Mouse (Mus musculus) midbrain, postnatal 0 days (tissue): ENCODE results near the gene Ifna4. TPM values are rescaled to one million over a fixed set of nuclear protein-coding genes. Genes with fewer than 3 reads are reported as not detected.

Experiments used
- ATAC-seq: fragments of 200-750 bp; cut with Nextera tagmentation; 2 replicates; pipeline ENCODE4 v1.8.0; 2017; ENCODE audit warnings: moderate number of reproducible peaks, mild to moderate bottlenecking, moderate TSS enrichment, moderate library complexity; ENCODE audit not compliant: low FRiP score
- DNase-seq: peaks from one replicate; pipeline ENCODE4 v3.0.0-alpha.2; 2015; ENCODE audit warnings: low spot score
- H3K27ac ChIP-seq: fragments of 300-500 bp; sonication (generic); 2 replicates; pipeline ENCODE4 v1.5.1; 2014; ENCODE audit warnings: low read depth, mild to moderate bottlenecking, low read length, mixed read lengths
- H3K27me3 ChIP-seq: fragments of 300-500 bp; sonication (generic); 2 replicates; pipeline ENCODE4 v1.6.1; 2014; ENCODE audit warnings: low read length, control low read depth, mixed read lengths; ENCODE audit not compliant: insufficient read depth
- H3K36me3 ChIP-seq: fragments of 300-500 bp; sonication (generic); 2 replicates; pipeline ENCODE4 v1.6.1; 2014; ENCODE audit warnings: low read length, control low read depth, mixed read lengths; ENCODE audit not compliant: insufficient read depth
- H3K4me1 ChIP-seq: fragments of 300-500 bp; sonication (generic); 2 replicates; pipeline ENCODE4 v1.6.1; 2014; ENCODE audit warnings: mild to moderate bottlenecking, control low read depth, antibody characterized with exemption, low read length, mixed read lengths; ENCODE audit not compliant: insufficient read depth
- H3K4me2 ChIP-seq: fragments of 300-500 bp; sonication (generic); 2 replicates; pipeline ENCODE4 v1.6.1; 2014; ENCODE audit warnings: low read depth, mild to moderate bottlenecking, low read length, mixed read lengths; ENCODE audit not compliant: poor library complexity, severe bottlenecking
- H3K4me3 ChIP-seq: fragments of 300-500 bp; sonication (generic); 2 replicates; pipeline ENCODE4 v1.5.1; 2014; ENCODE audit warnings: low read depth, mild to moderate bottlenecking, low read length, moderate library complexity
- H3K9ac ChIP-seq: fragments of 300-500 bp; sonication (generic); replicated peaks from 2 replicates; pipeline ENCODE4 v1.6.1; 2014; ENCODE audit warnings: mild to moderate bottlenecking, low read length, moderate library complexity, mixed read lengths; ENCODE audit not compliant: poor library complexity, severe bottlenecking
- H3K9me3 ChIP-seq: fragments of 300-500 bp; sonication (generic); 2 replicates; pipeline ENCODE4 v1.6.1; 2016; ENCODE audit warnings: low read length, control low read depth
- CTCF ChIP-seq: IDR thresholded peaks from 2 replicates; pipeline ENCODE4 v1.5.1; 2016; ENCODE audit warnings: antibody characterized with exemption, mild to moderate bottlenecking
- polyA plus RNA-seq: library from polyadenylated mRNA; unstranded; fragments of >200 nt; fragmentation: Nextera tagmentation; extraction: Ambion mirVana; gene quantifications from 2 replicates; pipeline ENCODE4 v1.2.1, GENCODE M21; 2015
- total RNA-seq: library from RNA; depleted of rRNA; stranded (reverse); fragments of >200 nt; gene quantifications from 2 replicates; pipeline ENCODE4 v1.2.3, GENCODE M21; 2014; rRNA removed

Ifna4 gene
- total and polyA plus RNA-seq, 2 experiments from 2014 or later, result not detected

- no peak for DNase-seq
- Histone ChIP-seq H3K9me3 (no peaks in the 10 kb centered on the region), H3K36me3 (no peaks in the 10 kb centered on the region), H3K27ac (no peak overlapping the region), H3K9ac (no peak overlapping the region), H3K4me3 (no peak overlapping the region), H3K4me2 (no peak overlapping the region), H3K27me3 (no peaks in the 10 kb centered on the region), H3K4me1 (no peaks in the 10 kb centered on the region)
- TF ChIP-seq CTCF, result no peak
- ATAC-seq, result no peak
Observed at GRCm38 (mm10) chr4:88888236-88888635, 46.6 kb downstream of the Ifna4 start.

Other genes with a start within 250 kb of the Ifna4 start
- gene Ifna9, start 249.5 kb upstream of the Ifna4 start, total RNA-seq, result not detected in 2 replicates
- not detected in 2 replicates for gene Ifna9, start 249.5 kb upstream of the Ifna4 start, polyA plus RNA-seq
- not detected in 2 replicates for gene Ifna12, start 238.5 kb upstream of the Ifna4 start, total RNA-seq
- gene Ifna12, start 238.5 kb upstream of the Ifna4 start, polyA plus RNA-seq, result not detected in 2 replicates
- not detected in 2 replicates for gene C87499, start 207.4 kb upstream of the Ifna4 start, total RNA-seq
- not detected in 2 replicates for gene C87499, start 207.4 kb upstream of the Ifna4 start, polyA plus RNA-seq
- not detected in 2 replicates for gene Ifna13, start 197.4 kb upstream of the Ifna4 start, total RNA-seq
- gene Ifna13, start 197.4 kb upstream of the Ifna4 start, polyA plus RNA-seq, result not detected in 2 replicates
- not detected in 2 replicates for gene Ifna16, start 164.9 kb upstream of the Ifna4 start, total RNA-seq
- gene Ifna16, start 164.9 kb upstream of the Ifna4 start, polyA plus RNA-seq, result not detected in 2 replicates
- gene Ifna2, start 157.9 kb upstream of the Ifna4 start, total RNA-seq, result not detected in 2 replicates
- not detected in 2 replicates for gene Ifna2, start 157.9 kb upstream of the Ifna4 start, polyA plus RNA-seq
- gene Ifnab, start 150.5 kb upstream of the Ifna4 start, total RNA-seq, result not detected in 2 replicates
- not detected in 2 replicates for gene Ifnab, start 150.5 kb upstream of the Ifna4 start, polyA plus RNA-seq
- 0.71 TPM in 1 of 2 replicates, not detected in the other for gene Gm26566, start 120.1 kb upstream of the Ifna4 start, total RNA-seq
- gene Gm26566, start 120.1 kb upstream of the Ifna4 start, polyA plus RNA-seq, result 0.49 and 1.3 TPM in 2 replicates
- gene Klhl9, start 119.4 kb upstream of the Ifna4 start, total RNA-seq, result 148 and 172 TPM in 2 replicates
- 77.6 and 82.5 TPM in 2 replicates for gene Klhl9, start 119.4 kb upstream of the Ifna4 start, polyA plus RNA-seq
- gene Gm13271, start 87.0 kb upstream of the Ifna4 start, total RNA-seq, result not detected in 2 replicates
- gene Gm13271, start 87.0 kb upstream of the Ifna4 start, polyA plus RNA-seq, result not detected in 2 replicates
- gene Gm13283, start 81.7 kb upstream of the Ifna4 start, total RNA-seq, result not detected in 2 replicates
- gene Gm13283, start 81.7 kb upstream of the Ifna4 start, polyA plus RNA-seq, result not detected in 2 replicates
- not detected in 2 replicates for gene Gm13290, start 68.0 kb upstream of the Ifna4 start, total RNA-seq
- gene Gm13290, start 68.0 kb upstream of the Ifna4 start, polyA plus RNA-seq, result not detected in 2 replicates
- not detected in 2 replicates for gene Gm13289, start 64.9 kb upstream of the Ifna4 start, total RNA-seq
- gene Gm13289, start 64.9 kb upstream of the Ifna4 start, polyA plus RNA-seq, result not detected in 2 replicates
- not detected in 2 replicates for gene Gm13272, start 62.0 kb upstream of the Ifna4 start, total RNA-seq
- not detected in 2 replicates for gene Gm13272, start 62.0 kb upstream of the Ifna4 start, polyA plus RNA-seq
- gene Ifnz, start 59.7 kb upstream of the Ifna4 start, total RNA-seq, result not detected in 2 replicates
- gene Ifnz, start 59.7 kb upstream of the Ifna4 start, polyA plus RNA-seq, result not detected in 2 replicates
- not detected in 2 replicates for gene Gm13276, start 56.2 kb upstream of the Ifna4 start, total RNA-seq
- not detected in 2 replicates for gene Gm13276, start 56.2 kb upstream of the Ifna4 start, polyA plus RNA-seq
- gene Gm13277, start 53.2 kb upstream of the Ifna4 start, total RNA-seq, result not detected in 2 replicates
- gene Gm13277, start 53.2 kb upstream of the Ifna4 start, polyA plus RNA-seq, result not detected in 2 replicates
- gene Gm13278, start 50.3 kb upstream of the Ifna4 start, total RNA-seq, result not detected in 2 replicates
- gene Gm13278, start 50.3 kb upstream of the Ifna4 start, polyA plus RNA-seq, result not detected in 2 replicates
- not detected in 2 replicates for gene Gm13275, start 47.4 kb upstream of the Ifna4 start, total RNA-seq
- not detected in 2 replicates for gene Gm13275, start 47.4 kb upstream of the Ifna4 start, polyA plus RNA-seq
- not detected in 2 replicates for gene Gm13279, start 44.5 kb upstream of the Ifna4 start, total RNA-seq
- gene Gm13279, start 44.5 kb upstream of the Ifna4 start, polyA plus RNA-seq, result not detected in 2 replicates
- not detected in 2 replicates for gene Gm13285, start 42.2 kb upstream of the Ifna4 start, total RNA-seq
- not detected in 2 replicates for gene Gm13285, start 42.2 kb upstream of the Ifna4 start, polyA plus RNA-seq
- not detected in 2 replicates for gene Gm13287, start 38.6 kb upstream of the Ifna4 start, total RNA-seq
- not detected in 2 replicates for gene Gm13287, start 38.6 kb upstream of the Ifna4 start, polyA plus RNA-seq
- gene Gm13288, start 36.3 kb upstream of the Ifna4 start, total RNA-seq, result not detected in 2 replicates
- not detected in 2 replicates for gene Gm13288, start 36.3 kb upstream of the Ifna4 start, polyA plus RNA-seq
- gene Ifna7, start 25.6 kb upstream of the Ifna4 start, total RNA-seq, result not detected in 2 replicates
- not detected in 2 replicates for gene Ifna7, start 25.6 kb upstream of the Ifna4 start, polyA plus RNA-seq
- gene Ifna11, start 21.9 kb upstream of the Ifna4 start, total RNA-seq, result not detected in 2 replicates
- not detected in 2 replicates for gene Ifna11, start 21.9 kb upstream of the Ifna4 start, polyA plus RNA-seq
- gene Ifna6, start 14.4 kb upstream of the Ifna4 start, total RNA-seq, result not detected in 2 replicates
- gene Ifna6, start 14.4 kb upstream of the Ifna4 start, polyA plus RNA-seq, result not detected in 2 replicates
- not detected in 2 replicates for gene Ifna5, start 6.3 kb upstream of the Ifna4 start, total RNA-seq
- gene Ifna5, start 6.3 kb upstream of the Ifna4 start, polyA plus RNA-seq, result not detected in 2 replicates
- not detected in 2 replicates for gene Ifna1, start 8.2 kb downstream of the Ifna4 start, total RNA-seq
- gene Ifna1, start 8.2 kb downstream of the Ifna4 start, polyA plus RNA-seq, result not detected in 2 replicates
- gene Ifne, start 38.3 kb downstream of the Ifna4 start, total RNA-seq, result not detected in 2 replicates
- not detected in 2 replicates for gene Ifne, start 38.3 kb downstream of the Ifna4 start, polyA plus RNA-seq